Mouse (Mus musculus): ENCODE results near the gene Map2k6. TPM values are rescaled to one million over a fixed set of nuclear protein-coding genes. Genes with fewer than 3 reads are reported as not detected.

Map2k6 gene
- polyA plus RNA-seq, 1 experiment from 2014 or later = 25.4 TPM

GRCm38 (mm10) chr11:110562320-110563081, 163.6 kb downstream of the Map2k6 start:
- H3K27ac ChIP-seq (ENCODE audit: low read depth) = no peak overlapping the region
- peak overlapping the region; percentile 38 for H3K4me2 ChIP-seq
- no peak for TF ChIP-seq CTCF (IDR thresholded peaks at IDR 0.05; ENCODE audit: low read depth)
- ATAC-seq (ENCODE audit: insufficient read depth) (no peak), DNase-seq (no peak)
- no peaks in the 10 kb centered on the region for H3K27me3 ChIP-seq (ENCODE audit: insufficient read depth, low read length)
- no peak overlapping the region for H3K9ac ChIP-seq
- WGBS = 82% methylated on average over 12 of the region's 12 CpGs
- no peaks in the 10 kb centered on the region for H3K9me3 ChIP-seq (ENCODE audit: low read depth, low read length)
- H3K4me3 ChIP-seq (ENCODE audit: low read depth, low read length) = no peak overlapping the region
- no peaks in the 10 kb centered on the region for H3K4me1 ChIP-seq (ENCODE audit: insufficient read depth)
- no peaks in the 10 kb centered on the region for H3K36me3 ChIP-seq (ENCODE audit: insufficient read depth)

GRCm38 (mm10) chr11:110563272-110563671, 164.3 kb downstream of the Map2k6 start:
- H3K4me3 ChIP-seq (ENCODE audit: low read depth, low read length) = no peak overlapping the region
- no peak overlapping the region for H3K27ac ChIP-seq (ENCODE audit: low read depth)
- peak overlapping the region; percentile 38 for H3K4me2 ChIP-seq

GRCm38 (mm10) chr11:110563801-110564200, 164.9 kb downstream of the Map2k6 start:
- Histone ChIP-seq H3K9me3 (ENCODE audit: low read depth, low read length) (no peaks in the 10 kb centered on the region), H3K9ac (no peak overlapping the region), H3K27ac (ENCODE audit: low read depth) (no peak overlapping the region), H3K4me2 (peak overlapping the region; percentile 38; the same call in 1 of the 2 replicates), H3K4me1 (ENCODE audit: insufficient read depth) (no peaks in the 10 kb centered on the region), H3K36me3 (ENCODE audit: insufficient read depth) (no peaks in the 10 kb centered on the region), H3K4me3 (ENCODE audit: low read depth, low read length) (no peak overlapping the region), H3K27me3 (ENCODE audit: insufficient read depth, low read length) (no peaks in the 10 kb centered on the region)
- DNase-seq (no peak), ATAC-seq (ENCODE audit: insufficient read depth) (no peak)
- no peak for TF ChIP-seq CTCF (IDR thresholded peaks at IDR 0.05; ENCODE audit: low read depth)
- 70% methylated on average over 10 of the region's 10 CpGs for WGBS

More at GRCm38 (mm10) chr11:110563272-110563671, 164.3 kb downstream of the Map2k6 start:
- Histone ChIP-seq H3K27me3 (ENCODE audit: insufficient read depth, low read length) (no peaks in the 10 kb centered on the region), H3K4me1 (ENCODE audit: insufficient read depth) (no peaks in the 10 kb centered on the region), H3K9ac (no peak overlapping the region), H3K36me3 (ENCODE audit: insufficient read depth) (no peaks in the 10 kb centered on the region), H3K9me3 (ENCODE audit: low read depth, low read length) (no peaks in the 10 kb centered on the region)
- no peak for TF ChIP-seq CTCF (IDR thresholded peaks at IDR 0.05; ENCODE audit: low read depth)
- 33% methylated on average over 12 of the region's 12 CpGs for WGBS
- DNase-seq = peak; percentile 55
- peak; percentile 44; the same call in 1 of the 2 replicates for ATAC-seq (ENCODE audit: insufficient read depth)

DNA sequence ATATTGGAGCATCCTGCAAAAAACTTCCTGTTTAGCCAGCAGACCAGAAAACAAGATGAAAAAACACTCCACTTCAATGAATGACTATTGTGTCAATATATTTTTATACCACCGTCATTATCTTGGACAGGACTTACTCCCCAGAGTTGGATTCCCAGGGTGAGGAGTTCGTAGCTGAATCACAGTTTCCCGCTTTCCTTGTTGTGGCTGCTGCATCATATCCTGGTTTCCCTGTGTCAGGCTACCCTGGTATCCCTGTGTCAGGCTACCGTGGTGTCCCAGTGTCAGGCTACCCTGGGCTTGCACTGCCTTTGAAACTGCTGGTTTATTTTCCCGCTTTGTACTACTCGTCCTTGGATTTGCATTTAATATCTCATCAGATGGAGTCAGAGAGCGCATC, 167.4 kb downstream of the Map2k6 start:
- Histone ChIP-seq H3K4me2 (no peak overlapping the region), H3K4me3 (ENCODE audit: low read depth, low read length) (no peak overlapping the region), H3K4me1 (ENCODE audit: insufficient read depth) (no peaks in the 10 kb centered on the region), H3K27ac (ENCODE audit: low read depth) (no peak overlapping the region), H3K27me3 (ENCODE audit: insufficient read depth, low read length) (no peaks in the 10 kb centered on the region), H3K9ac (no peak overlapping the region), H3K36me3 (ENCODE audit: insufficient read depth) (no peaks in the 10 kb centered on the region), H3K9me3 (ENCODE audit: low read depth, low read length) (no peaks in the 10 kb centered on the region)
- ATAC-seq (ENCODE audit: insufficient read depth) (no peak), DNase-seq (no peak)
- TF ChIP-seq CTCF (IDR thresholded peaks at IDR 0.05; ENCODE audit: low read depth) = no peak
- 83% methylated on average over 7 of the region's 7 CpGs for WGBS

GRCm38 (mm10) chr11:110572548-110572947, 173.6 kb downstream of the Map2k6 start:
- Histone ChIP-seq H3K36me3 (ENCODE audit: insufficient read depth) (no peaks in the 10 kb centered on the region), H3K9me3 (ENCODE audit: low read depth, low read length) (no peaks in the 10 kb centered on the region), H3K4me3 (ENCODE audit: low read depth, low read length) (no peak overlapping the region), H3K27me3 (ENCODE audit: insufficient read depth, low read length) (no peaks in the 10 kb centered on the region), H3K27ac (ENCODE audit: low read depth) (no peak overlapping the region), H3K9ac (no peak overlapping the region), H3K4me1 (ENCODE audit: insufficient read depth) (no peaks in the 10 kb centered on the region), H3K4me2 (no peak overlapping the region)
- DNase-seq = peak; percentile 84
- peak; percentile 79 for TF ChIP-seq CTCF (IDR thresholded peaks at IDR 0.05; ENCODE audit: low read depth)
- WGBS = 47% methylated on average over 10 of the region's 10 CpGs
- 0 out of 2 replicates have a peak, but pooled peaks have one; percentile 21 for ATAC-seq (ENCODE audit: insufficient read depth)

Other genes with a start within 250 kb of the Map2k6 start
- 6.3 and 6.8 TPM in 2 replicates for gene Abca9, start 230.9 kb upstream of the Map2k6 start, polyA plus RNA-seq (2014; fragmentation: Nextera tagmentation; extraction: Ambion mirVana)
- gene Abca6, start 147.3 kb upstream of the Map2k6 start, polyA plus RNA-seq (2014; fragmentation: Nextera tagmentation; extraction: Ambion mirVana) = 2.1 and 2.2 TPM in 2 replicates
- gene Abca5, start 61.4 kb upstream of the Map2k6 start, polyA plus RNA-seq (2014; fragmentation: Nextera tagmentation; extraction: Ambion mirVana) = 5.4 and 6.6 TPM in 2 replicates